8 mouse cellular contexts compared by ENCODE assay signal in the genomic region with DNA sequence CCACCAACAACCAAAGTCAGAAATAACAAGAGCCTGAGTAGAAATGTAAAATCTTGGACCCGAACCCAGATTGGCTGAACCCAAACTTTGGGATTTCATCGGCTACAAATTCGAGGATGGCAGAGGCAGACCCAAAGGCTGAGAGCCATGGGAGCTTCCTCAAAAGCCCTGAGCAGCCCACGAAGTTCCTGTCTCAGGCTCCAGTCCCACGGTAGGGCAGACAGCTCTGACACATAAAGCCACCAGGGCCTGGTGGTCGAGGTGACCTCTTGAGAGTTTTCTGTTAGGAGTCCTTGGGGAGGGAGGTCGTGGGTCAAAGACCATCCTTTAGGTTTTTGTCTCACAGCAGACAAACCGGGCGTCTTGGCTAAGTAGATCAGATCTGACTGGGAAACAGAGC. TPM values are rescaled to one million over a fixed set of nuclear protein-coding genes. Genes with fewer than 3 reads are reported as not detected.
DNase-seq lines count a peak whose midpoint lies in the region; ATAC-seq and TF ChIP-seq lines count a peak whose summit lies in the region.

No protein-coding gene starts in this region.

- H3K9ac ChIP-seq in limb, embryonic 11.5 days (ENCODE audit: low read length), result no peak overlapping the region

- no peaks in the 10 kb centered on the region for H3K27me3 ChIP-seq in testis, adult 2 months (ENCODE audit: control insufficient read depth, insufficient read depth, low read length)
- no peaks in the 10 kb centered on the region for H3K27me3 ChIP-seq in limb, embryonic 11.5 days (ENCODE audit: control insufficient read depth, insufficient read depth, low read length)

- no peak for DNase-seq in cerebellum, adult 11-12 months
- no peak for DNase-seq in testis, postnatal 14 days (ENCODE audit: low spot score)
- no peak for DNase-seq in limb, embryonic 11.5 days (ENCODE audit: low spot score)
- DNase-seq in ovary, postnatal 14 days (ENCODE audit: low spot score), result no peak
- DNase-seq in layer of hippocampus, adult 9-11 months, result no peak

- WGBS in limb, embryonic 11.5 days, result 54% methylated on average over 9 of the region's 9 CpGs

- peak overlapping the region; percentile 60 for H3K4me2 ChIP-seq in limb, embryonic 11.5 days (ENCODE audit: low read depth, severe bottlenecking)

- H3K9me3 ChIP-seq in limb, embryonic 11.5 days (ENCODE audit: control insufficient read depth, low read length), result no peaks in the 10 kb centered on the region

- H3K4me3 ChIP-seq in testis, adult 2 months (ENCODE audit: control insufficient read depth, low read depth, low read length), result peak overlapping the region; percentile 84
- H3K4me3 ChIP-seq in limb, embryonic 11.5 days (ENCODE audit: low read depth, low read length), result peak overlapping the region; percentile 39; the same call in 1 of the 2 replicates

- no peak for TF ChIP-seq POLR2A in testis, adult 2 months (IDR thresholded peaks at IDR 0.05; ENCODE audit: control insufficient read depth, low read depth, low read length)

- ATAC-seq in cerebellum, adult (ENCODE audit: insufficient number of reproducible peaks, low FRiP score, low TSS enrichment), result peak; percentile 9; the same call in 1 of the 2 replicates
- no peak for ATAC-seq in limb, embryonic 11.5 days (ENCODE audit: insufficient number of reproducible peaks, low FRiP score, low TSS enrichment, low read depth)
- peak; percentile 33; the same call in 1 of the 2 replicates for ATAC-seq in monocyte, adult 5-6 weeks (replicated peaks; ENCODE audit: insufficient number of reproducible peaks, low FRiP score, low TSS enrichment, poor library complexity, severe bottlenecking)

- H3K36me3 ChIP-seq in testis, adult 2 months (ENCODE audit: control insufficient read depth, insufficient read depth, low read length), result no peaks in the 10 kb centered on the region
- H3K36me3 ChIP-seq in limb, embryonic 11.5 days (ENCODE audit: control insufficient read depth, insufficient read depth, low read length), result no peaks in the 10 kb centered on the region; the same call in 1 of the 2 replicates

- H3K27ac ChIP-seq in testis, adult 2 months (ENCODE audit: control insufficient read depth, insufficient read depth, low read depth, low read length), result peak overlapping the region; percentile 61
- H3K27ac ChIP-seq in limb, embryonic 11.5 days (replicated peaks; ENCODE audit: low read depth, low read length), result no peak overlapping the region

- peaks cover 10% of the 10 kb centered on the region for H3K4me1 ChIP-seq in testis, adult 2 months (ENCODE audit: control insufficient read depth, insufficient read depth, low read length)
- no peaks in the 10 kb centered on the region for H3K4me1 ChIP-seq in limb, embryonic 11.5 days (ENCODE audit: control insufficient read depth, insufficient read depth, low read length)

- TF ChIP-seq CTCF in testis, adult 2 months (IDR thresholded peaks at IDR 0.05; ENCODE audit: control insufficient read depth, insufficient read depth, insufficient replicate concordance, low read depth, low read length), result no peak

RNA-seq across cellular contexts. Expression of a gene that starts 1.1 kb away (rescaled TPM):
- 8.6 and 11.3 TPM in 2 replicates for polyA plus RNA-seq in testis, adult 2 months (2012; rRNA removed)
- 25.6 and 26.4 TPM in 2 replicates for polyA plus RNA-seq in limb, embryonic 11.5 days (2014; fragmentation: Nextera tagmentation; extraction: Ambion mirVana)
- 88.9 to 95.9 TPM (median 92.9 TPM) in 3 replicates for total RNA-seq in monocyte, adult 5-6 weeks (2017)

RNA-seq across cellular contexts. Expression of a gene that starts 26.3 kb away (rescaled TPM):
- polyA plus RNA-seq in testis, adult 2 months (2012; rRNA removed), result 3.2 and 3.5 TPM in 2 replicates
- polyA plus RNA-seq in limb, embryonic 11.5 days (2014; fragmentation: Nextera tagmentation; extraction: Ambion mirVana), result 27.7 and 28.8 TPM in 2 replicates
- total RNA-seq in monocyte, adult 5-6 weeks (2017), result 15.6 to 23.5 TPM (median 18.2 TPM) in 3 replicates

RNA-seq across cellular contexts. Expression of a gene that starts 52.2 kb away (rescaled TPM):
- 20.5 and 21.4 TPM in 2 replicates for polyA plus RNA-seq in testis, adult 2 months (2012; rRNA removed)
- 4.3 and 4.9 TPM in 2 replicates for polyA plus RNA-seq in limb, embryonic 11.5 days (2014; fragmentation: Nextera tagmentation; extraction: Ambion mirVana)
- 1.6 to 2.9 TPM (median 1.7 TPM) in 3 replicates for total RNA-seq in monocyte, adult 5-6 weeks (2017)

RNA-seq across cellular contexts. Expression of a gene that starts 52.5 kb away (rescaled TPM):
- polyA plus RNA-seq in testis, adult 2 months (2012; rRNA removed), result 69.8 and 81.8 TPM in 2 replicates
- 27.2 and 28.1 TPM in 2 replicates for polyA plus RNA-seq in limb, embryonic 11.5 days (2014; fragmentation: Nextera tagmentation; extraction: Ambion mirVana)
- 18.2 to 27.8 TPM (median 21.1 TPM) in 3 replicates for total RNA-seq in monocyte, adult 5-6 weeks (2017)
